Mouse (Mus musculus) adrenal gland, postnatal 25 days (tissue): ENCODE measurements at regions not wholly inside any gene's neighbourhood (a gene's known extent, or its start where the extent isn't known, plus 50 kb on each side); places are given as distances from the start of the nearest gene placed in this dataset.
"Not testable (repeated sequence)": the region's sequence is repeated elsewhere in the genome, so short reads cannot be mapped to it uniquely, and the experiment has no call there.

Experiments
- DNase-seq: peaks from one replicate; pipeline ENCODE4 v3.0.0; 2021; ENCODE audit warnings: mixed read lengths

DNA sequence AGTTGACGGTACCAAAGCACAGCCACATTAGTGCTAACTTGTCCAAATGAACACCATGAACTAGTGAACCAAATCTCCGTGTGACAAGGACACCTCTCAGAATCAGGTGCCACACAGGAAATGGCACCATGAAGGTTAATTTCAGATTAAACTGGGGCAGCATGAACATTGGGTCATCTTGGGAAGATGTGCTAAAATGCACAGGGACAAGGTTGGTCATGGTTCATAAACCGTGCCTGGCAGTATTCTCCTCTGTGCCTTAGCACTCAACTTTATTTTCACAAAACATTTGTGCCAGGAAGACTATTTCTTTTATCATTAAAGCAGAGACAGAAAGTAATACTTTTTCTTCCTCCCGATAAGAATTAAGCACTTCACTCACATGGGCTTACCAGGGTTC is 672.6 kb downstream of the Rwdd3 start:
- no peak for DNase-seq

DNA sequence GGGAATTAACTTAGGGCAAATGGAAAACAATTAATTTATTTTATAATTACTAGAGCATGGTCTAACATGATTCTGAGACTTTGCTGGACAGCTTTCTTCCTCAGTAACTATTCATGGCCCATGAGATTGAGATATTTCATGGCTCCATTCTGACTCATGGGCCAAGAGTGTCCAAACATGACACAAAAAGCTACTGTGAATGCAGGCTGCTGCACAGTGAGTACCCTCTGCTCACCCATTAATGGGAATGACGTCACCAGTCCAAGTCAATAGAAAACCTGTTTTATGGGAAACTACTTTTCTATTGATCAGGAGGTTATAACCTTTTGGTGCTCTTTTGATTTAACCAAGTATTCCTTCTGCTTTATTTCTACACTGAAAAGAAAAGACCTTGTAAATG is 693.6 kb downstream of the Rwdd3 start:
- no peak for DNase-seq

DNA sequence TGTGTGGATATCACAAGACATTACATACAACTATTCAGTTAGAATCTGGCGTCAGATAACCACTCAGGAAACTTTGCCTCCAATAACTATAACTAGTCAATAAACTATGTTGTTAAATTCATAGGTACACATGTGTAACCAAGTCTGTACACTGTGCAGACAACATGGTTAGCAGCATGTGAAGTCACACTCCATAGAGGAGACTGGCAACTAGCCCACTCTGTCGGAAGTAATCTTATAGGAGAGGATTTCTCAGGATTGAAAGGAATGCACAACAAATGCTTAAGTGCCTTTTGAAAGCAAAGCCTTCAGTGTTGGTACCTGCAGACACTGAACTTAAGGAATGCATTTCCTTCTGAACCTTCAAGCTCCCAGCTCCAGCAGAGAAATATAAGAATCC is 693.0 kb upstream of the Ptbp2 start:
- no peak for DNase-seq

DNA sequence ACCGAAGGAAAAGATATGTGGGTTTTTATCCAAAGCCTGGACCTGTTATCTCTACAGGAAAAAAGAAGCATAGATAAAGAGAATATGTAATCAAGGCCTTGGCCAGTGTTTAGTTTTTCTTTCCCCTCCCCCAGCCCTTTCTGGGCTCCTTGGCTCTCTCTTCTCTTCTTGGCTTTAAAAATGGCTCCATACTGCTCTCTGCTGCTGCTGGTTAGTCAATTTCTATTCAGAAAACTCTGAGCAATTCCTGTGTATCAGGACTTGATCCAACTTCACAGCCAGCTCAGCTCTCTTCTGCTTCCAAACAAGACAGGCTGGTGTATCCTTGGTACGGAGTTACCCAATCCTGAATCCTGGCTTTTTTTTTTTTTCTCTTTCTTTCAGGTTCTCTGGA is 689.4 kb upstream of the Ptbp2 start:
- peak; percentile 10 for DNase-seq

DNA sequence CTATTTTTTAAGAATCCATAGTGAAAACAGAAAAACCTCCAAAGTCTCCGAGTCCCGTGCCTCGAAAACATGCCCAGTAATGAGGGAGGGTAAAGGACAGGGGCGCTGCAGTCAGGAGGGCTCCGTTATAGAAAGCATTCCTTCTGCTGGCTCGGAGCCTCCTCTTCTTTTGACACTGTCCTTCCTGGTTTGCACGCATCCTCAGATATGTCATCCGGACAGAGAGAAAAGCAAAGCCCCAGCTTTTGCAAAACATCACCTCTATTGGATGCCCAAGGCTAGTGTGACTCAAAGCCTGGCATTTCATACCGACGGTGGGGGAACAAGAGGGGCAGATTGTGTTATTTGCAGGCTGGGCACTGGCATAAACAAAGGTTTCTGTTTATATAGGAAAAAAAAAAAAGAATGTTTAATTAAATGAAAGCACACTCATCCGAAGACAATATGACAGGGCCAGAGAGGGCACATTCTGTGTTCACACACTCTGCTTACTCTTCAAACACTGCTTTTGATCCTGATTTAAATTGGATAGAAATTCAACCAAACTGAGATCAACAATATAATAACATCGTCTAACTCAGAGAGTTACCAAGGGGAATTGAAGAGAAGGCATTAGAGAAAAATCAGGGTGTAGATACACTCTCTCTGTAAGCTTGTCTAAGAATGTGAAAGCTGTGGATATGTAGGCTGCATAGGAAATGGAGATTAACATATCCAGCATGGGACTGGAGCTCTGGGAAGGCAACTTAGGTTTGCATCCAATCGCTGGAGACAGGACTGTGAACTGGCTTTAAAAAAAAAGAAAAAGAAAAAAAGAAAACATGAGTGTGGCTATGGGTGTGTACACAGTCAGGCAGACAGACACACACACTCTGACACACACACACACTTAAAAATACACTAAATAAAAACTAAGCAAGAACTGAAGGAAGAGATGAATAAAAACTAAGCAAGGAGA is 688.7 kb upstream of the Ptbp2 start:
- DNase-seq: peak; percentile 4

DNA sequence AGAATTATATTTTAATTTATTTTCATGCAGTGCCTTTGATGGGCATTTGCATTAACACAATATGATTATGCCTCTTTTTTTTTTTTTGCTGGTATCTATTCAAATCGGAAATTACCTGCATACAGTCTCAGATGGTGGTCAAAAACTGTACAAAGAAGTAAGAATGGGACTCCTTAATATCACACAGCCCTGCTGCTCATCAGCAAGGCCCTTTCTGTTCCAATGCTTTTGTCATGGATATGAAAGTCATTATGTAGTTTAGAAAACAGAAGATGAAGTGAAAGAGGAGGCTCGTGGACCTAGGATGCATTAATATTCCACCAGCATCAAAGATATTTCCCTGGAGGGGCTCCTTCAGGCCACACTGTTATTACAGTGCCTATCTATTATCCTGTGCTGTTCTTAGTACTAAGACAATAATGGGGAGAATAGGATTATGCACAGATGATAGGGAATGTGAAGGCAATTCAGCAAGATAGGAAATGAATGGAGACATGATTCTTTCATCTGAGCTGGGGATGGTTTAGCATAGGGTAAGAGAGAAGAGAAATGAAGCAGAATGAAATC is 687.7 kb upstream of the Ptbp2 start:
- no peak for DNase-seq

DNA sequence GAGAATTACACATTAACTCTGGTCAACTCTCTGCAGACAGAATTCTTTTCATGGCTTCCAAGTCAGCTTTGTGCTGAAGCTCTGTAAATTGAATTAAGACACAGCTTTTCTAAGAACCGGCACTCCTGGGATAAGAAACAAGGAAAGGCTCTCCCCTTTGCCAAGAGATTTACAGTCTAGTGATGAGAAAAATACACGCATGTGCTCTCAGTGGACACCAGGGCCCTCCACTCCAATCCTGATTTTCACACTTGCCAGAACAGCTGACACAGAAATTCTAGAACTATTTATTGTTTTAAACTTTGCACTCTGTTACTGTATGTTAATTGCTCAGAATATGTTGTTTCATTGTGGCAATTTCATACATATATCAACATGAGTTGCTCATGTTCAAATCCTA is 684.6 kb upstream of the Ptbp2 start:
- DNase-seq: no peak

DNA sequence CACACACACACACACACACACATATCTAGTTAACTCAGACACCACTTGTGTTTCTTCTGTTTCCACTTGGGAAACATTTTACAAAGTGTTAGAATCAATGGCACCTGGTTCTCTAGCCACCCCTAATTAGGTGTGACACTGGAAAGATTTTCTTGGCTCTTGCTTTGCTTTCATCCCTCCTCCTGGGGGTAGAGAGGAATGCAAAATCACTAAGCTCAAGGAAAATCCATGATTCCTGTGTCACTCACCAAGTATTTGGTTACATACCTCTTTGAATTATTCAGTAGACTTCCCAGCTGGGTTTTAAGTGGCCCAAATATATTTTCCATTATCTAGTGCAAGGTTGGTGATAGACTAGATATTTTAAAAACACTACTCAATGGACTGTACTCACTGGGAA is 676.5 kb upstream of the Ptbp2 start:
- no peak for DNase-seq

DNA sequence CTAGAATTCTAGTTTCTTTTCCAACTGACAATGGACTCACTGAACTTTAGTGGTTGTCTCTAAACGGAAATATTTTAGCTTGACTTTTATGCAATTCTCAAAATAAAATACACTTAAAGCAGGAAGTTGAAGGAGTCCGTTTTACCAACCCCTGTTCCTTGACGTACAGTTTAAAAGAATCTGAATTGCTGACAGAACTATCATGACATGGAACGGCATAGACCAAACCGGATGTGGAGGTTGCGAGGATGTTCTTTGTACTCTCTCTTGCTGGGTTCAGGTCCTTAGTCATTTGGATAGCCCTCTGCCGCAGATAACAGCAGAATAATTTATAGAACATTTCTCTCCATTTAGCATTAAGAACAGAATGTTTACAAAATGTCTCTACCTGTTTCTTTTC is 673.6 kb upstream of the Ptbp2 start:
- no peak for DNase-seq

DNA sequence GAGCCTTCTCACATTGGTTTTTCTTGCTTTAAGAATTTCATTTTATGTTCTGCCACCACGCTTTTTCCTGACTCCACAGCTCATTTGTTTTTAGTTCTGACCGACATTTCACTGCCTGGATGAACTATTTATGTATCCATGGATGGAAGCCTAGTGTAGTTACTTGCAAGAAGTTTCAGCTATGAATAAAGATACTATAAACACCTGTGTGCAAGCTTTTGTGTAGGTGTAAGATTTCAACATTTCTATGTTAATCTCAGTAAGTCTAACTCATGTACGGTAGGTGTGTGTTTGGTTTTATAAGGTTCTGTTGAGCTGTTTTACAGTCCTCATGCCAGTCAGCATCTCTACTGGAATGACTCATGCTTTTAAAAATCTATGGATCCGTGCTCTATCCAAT is 656.9 kb upstream of the Ptbp2 start:
- no peak for DNase-seq

DNA sequence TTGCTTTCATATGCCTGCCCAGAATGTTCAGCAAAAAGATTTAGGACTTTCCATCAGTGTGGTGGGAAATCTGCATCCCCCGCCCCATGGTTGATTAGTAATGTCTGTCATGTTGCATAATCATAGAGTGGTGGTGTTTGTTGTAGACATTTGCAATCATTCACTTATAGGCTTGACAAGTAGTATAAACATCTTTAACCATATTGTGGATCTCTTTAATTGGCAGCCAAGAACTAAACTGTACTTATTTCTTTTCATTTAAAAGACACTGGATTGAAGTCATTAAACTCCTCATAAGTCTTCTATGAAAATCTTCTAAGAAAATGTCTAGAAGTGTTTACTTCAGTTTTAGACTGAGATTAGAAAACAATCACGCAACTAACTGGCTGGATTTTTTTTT is 646.0 kb upstream of the Ptbp2 start:
- no peak for DNase-seq

DNA sequence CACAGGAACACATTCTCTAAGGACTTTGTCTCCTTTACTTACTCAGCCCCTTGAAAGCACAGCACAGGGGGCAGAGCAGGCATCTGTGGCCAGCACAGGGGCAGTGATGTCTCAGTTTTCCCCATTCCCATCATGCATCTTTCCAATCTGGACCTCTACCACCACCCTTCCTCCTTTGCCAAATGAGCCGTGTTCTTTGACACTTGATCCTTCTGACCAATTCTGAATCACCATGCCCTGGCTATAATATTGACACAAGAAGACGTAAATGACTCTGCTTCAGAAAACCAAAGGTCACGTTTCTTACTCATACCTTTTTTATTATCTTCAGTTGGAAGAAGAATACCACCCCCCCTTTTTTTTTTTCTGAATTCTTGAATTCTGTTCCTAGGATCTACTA is 632.4 kb upstream of the Ptbp2 start:
- no peak for DNase-seq

DNA sequence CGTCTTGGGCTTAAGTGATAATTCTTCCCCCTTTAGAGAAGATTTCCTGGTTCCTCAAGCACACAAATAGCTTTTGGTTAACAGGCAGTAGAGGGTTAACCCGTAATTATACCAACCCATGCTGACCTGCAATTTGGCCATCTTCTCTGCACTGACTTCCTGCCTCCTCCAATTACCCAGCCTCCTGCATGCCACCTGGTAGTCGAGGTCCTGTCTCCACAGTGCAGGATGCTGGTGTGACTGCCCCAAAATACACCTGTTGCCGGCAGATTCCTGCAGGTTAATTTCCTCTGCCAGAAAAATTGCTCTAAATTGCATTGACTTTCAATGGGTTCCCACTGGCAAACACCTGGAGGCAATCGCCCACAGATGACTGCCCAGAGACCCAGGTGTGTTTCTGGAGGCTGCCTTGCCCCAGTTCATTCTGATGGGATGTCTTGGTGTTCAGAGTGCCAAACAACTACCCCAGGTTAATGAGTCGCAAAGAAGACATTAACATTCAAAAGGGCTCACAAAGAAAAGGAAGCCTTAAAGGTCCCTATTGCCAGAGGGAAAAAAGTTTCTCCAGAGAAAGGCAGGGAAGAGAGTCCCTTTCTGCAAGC is 591.5 kb upstream of the Ptbp2 start:
- no peak for DNase-seq

DNA sequence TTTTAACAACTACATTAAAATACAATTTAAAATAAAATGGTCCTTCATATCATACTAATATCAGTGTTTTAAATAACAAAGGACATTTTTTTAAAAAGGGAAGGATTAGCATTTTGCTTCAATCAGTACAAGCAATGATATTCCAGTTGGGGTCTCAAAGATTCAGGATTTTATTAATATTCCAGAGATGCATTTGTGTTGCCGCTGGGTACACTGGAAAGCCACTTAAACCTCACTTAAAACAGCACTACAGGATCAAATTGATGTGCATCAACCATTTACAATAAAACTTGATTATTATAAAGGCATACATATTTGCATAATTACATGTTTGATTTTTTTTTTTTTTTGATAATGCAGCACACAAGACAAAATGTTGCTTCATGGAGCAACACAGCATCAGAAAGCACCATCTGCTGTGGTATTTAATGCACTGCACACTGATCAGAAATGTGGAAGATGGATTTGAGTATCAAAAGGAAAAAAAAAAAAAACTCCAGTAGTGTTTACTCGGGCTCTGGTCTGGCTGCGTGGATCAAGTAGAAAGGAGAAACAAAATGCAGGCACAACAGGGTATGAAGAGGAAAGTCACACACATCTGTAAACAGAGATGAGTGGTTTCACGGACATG is 558.6 kb upstream of the Ptbp2 start:
- DNase-seq: no peak

DNA sequence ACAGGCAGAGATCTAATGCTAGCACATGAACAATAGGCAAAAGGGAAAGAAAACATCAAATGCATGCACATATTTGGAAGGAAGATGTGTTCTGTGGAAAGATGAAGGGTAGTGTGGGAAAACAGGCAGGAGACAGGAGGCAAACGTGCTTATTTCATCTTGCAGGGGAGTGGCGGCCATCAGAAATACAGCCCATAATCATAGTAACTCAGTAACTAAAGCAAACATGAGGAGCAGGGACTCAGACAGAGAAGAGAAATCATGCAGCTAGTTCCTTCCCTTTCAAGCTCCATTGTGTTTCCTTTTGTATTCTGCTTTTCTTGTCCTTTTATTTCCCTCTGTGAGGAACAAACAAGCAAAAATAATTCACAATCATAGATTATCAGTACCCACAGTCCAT is 557.6 kb upstream of the Ptbp2 start:
- no peak for DNase-seq

DNA sequence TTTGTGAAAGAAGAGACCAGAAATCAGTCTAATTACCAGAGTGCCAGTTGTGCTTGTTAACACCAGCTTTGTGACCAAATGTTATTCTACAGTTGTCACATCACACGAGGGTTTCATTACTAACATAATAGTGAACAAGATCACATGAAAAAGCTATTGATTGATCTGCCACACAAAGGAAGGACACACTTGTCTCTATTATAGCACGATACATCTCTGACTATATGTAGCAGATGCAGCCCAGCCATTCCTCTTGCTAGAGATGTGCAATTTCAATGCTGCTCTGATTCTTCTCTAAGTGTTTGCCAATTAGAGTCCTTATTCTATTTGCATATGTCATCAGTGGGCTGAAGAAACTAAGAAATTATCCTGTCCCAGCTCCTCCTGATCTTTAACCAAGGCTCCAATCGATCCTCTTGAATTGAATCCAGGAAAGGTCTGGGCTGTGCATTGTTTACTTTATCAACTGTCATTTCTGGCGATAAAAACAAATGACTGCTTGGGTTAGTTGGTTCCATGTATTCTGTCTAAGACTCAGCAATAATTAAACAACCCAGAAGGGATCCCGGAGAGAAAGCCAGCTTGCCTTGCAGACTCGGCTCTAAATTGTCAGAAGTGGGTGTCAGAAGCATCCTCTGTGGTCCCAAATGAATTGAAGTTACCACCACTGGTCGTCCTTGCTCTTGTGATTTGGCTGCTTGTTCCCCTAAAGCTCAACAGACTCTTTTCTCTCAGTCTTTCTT is 551.7 kb upstream of the Ptbp2 start:
- DNase-seq: no peak

DNA sequence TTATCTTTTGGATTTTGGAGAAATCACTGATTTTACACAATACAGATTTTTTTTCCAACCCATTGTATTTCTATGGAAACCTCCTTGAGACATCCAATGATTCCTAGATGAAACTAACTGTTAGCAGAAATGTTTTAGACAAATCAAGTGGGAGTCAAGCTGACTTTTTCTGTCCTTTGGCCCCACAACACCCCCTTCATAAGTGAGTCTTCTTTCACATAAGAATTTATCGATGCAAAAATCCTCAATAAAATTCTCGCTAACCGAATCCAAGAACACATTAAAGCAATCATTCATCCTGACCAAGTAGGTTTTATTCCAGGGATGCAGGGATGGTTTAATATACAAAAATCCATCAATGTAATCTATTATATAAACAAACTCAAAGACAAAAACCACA is 522.8 kb upstream of the Ptbp2 start:
- not testable (repeated sequence) for DNase-seq

DNA sequence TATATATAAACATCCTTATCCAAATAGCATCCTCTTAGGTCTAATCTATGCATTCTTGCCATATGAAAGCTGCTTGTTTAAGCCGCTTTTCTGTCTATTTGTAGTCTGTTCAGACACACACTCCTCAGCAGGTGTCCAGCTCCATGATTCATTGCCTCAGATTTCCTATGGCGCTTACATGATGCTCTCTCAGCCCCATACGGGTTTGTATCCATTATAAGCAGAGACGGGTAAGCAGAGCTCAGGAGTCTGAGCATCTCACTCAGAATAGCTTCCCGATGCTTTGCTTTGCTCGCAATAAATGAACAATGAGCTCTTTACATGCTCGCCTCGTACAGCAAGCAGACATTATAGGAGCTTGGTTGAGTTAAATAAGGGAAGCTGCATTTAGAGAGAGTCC is 521.3 kb upstream of the Ptbp2 start:
- DNase-seq: no peak
